13 mouse cellular contexts compared by ENCODE assay signal in the genomic region with DNA sequence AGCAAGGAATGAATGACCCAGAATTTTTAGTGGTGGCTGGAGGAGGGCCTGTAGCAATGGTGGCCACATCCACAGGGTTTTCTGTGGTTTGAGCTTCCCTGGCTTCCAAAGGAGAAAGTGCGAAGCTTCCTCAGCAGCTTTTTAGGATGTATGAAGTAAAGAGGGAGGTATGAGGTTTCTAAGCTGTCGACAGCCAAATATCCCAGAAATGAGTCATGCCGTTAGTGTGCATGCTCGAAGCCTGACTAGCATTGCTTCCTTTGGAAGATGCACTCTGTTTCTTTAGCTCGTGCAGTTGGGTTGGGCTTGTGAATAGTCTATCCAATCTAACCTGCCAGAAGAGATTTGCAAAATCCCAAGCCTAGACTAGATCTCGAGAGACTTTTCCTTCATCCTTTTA.
"Had no signal": no experiment of that assay in that cellular context is flagged by ENCODE, and none has a peak within 500 bp of the region (broad histone marks: within the 10 kb centered on the region; RNA-seq: fewer than 3 reads in every experiment).

No protein-coding gene starts in this region.

- H3K4me3 ChIP-seq: limb, embryonic 10.5 days; liver, embryonic 15.5 days; midbrain, embryonic 13.5 days; neural tube, embryonic 15.5 days; stomach, embryonic 15.5 days had no signal

- H3K36me3 ChIP-seq: limb, embryonic 10.5 days; liver, embryonic 15.5 days; midbrain, embryonic 13.5 days; neural tube, embryonic 15.5 days; stomach, embryonic 15.5 days had no signal

- ATAC-seq: lung, postnatal 0 days; midbrain, embryonic 13.5 days had no signal

- DNase-seq: kidney, postnatal 14 days; lung, adult 2 months; lung, postnatal 36 days; spleen, adult 18-20 months; thymus, adult 2 months; thymus, postnatal 36 days had no signal

- H3K27ac ChIP-seq: limb, embryonic 10.5 days; liver, embryonic 15.5 days; midbrain, embryonic 13.5 days; neural tube, embryonic 15.5 days; stomach, embryonic 15.5 days had no signal

- H3K27me3 ChIP-seq: liver, embryonic 15.5 days; midbrain, embryonic 13.5 days; neural tube, embryonic 15.5 days; stomach, embryonic 15.5 days had no signal

- H3K9me3 ChIP-seq: limb, embryonic 10.5 days; midbrain, embryonic 13.5 days; neural tube, embryonic 15.5 days; stomach, embryonic 15.5 days had no signal

- H3K4me1 ChIP-seq: liver, embryonic 15.5 days; midbrain, embryonic 13.5 days; neural tube, embryonic 15.5 days; stomach, embryonic 15.5 days had no signal

- H3K9ac ChIP-seq: liver, embryonic 15.5 days; midbrain, embryonic 13.5 days; neural tube, embryonic 15.5 days; stomach, embryonic 15.5 days had no signal

- H3K4me2 ChIP-seq: liver, embryonic 11.5 days; liver, embryonic 15.5 days; midbrain, embryonic 13.5 days; neural tube, embryonic 15.5 days; stomach, embryonic 15.5 days had no signal
